ENCODE assay signal across 35 mouse cellular contexts in the genomic region with DNA sequence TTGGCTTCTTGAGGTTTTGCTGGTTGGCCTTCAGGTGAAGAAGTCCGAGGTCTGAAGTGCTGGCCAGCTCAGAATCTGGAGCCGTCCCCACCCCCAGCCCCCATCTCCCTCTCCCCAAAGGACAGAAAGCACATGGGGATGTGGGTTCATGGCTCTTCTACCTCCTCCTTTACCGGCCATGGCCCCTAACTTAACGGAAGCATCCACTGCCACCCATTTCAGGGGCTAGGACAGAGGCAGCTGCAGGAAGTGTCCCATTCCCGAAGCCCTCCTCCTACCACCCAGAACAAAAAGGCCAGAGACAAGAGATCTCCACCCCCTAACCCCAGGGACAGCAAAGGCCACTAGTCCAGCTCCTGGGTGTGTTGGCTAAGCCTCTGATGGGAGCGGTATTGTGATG. TPM values are rescaled to one million over a fixed set of nuclear protein-coding genes. Genes with fewer than 3 reads are reported as not detected.
A peak's percentile ranks its signal among the peaks of the same experiment; 100 is the strongest.
DNase-seq lines count a peak whose midpoint lies in the region; ATAC-seq lines count a peak whose summit lies in the region.
"Had no signal": no experiment of that assay in that cellular context is flagged by ENCODE, and none has a peak within 500 bp of the region (broad histone marks: within the 10 kb centered on the region; RNA-seq: fewer than 3 reads in every experiment).

No protein-coding gene starts in this region.

- H3K27ac ChIP-seq in hindbrain, embryonic 11.5 days (ENCODE audit: low read depth, low read length) = no peak overlapping the region
- no peak overlapping the region for H3K27ac ChIP-seq in hindbrain, embryonic 14.5 days
- H3K27ac ChIP-seq in midbrain, embryonic 11.5 days (ENCODE audit: low read depth, low read length) = peak overlapping the region; percentile 27; the same call in 1 of the 2 replicates
- peak overlapping the region; percentile 41 for H3K27ac ChIP-seq in midbrain, embryonic 16.5 days (ENCODE audit: low read length)
- H3K27ac ChIP-seq: embryonic facial prominence, embryonic 10.5 days; embryonic facial prominence, embryonic 15.5 days; intestine, embryonic 15.5 days; liver, embryonic 12.5 days; neural tube, embryonic 13.5 days; stomach, embryonic 15.5 days had no signal

- intact Hi-C loops in gastrocnemius, postnatal 36 days (cut with DNase I) = loop anchor here (2.0 kb wide), 1 partner anchor 33 kb away; no protein-coding TSS in a partner anchor

- WGBS in hindbrain, embryonic 11.5 days = under 1% methylated on average over 6 of the region's 6 CpGs
- WGBS in hindbrain, embryonic 14.5 days = 3% methylated on average over 6 of the region's 6 CpGs
- WGBS in midbrain, embryonic 11.5 days = 2% methylated on average over 6 of the region's 6 CpGs
- WGBS in midbrain, embryonic 16.5 days = 7% methylated on average over 6 of the region's 6 CpGs

- peaks cover 86% of the 10 kb centered on the region for H3K27me3 ChIP-seq in hindbrain, embryonic 11.5 days (ENCODE audit: control insufficient read depth, insufficient read depth, low read length)
- peaks cover 95% of the 10 kb centered on the region for H3K27me3 ChIP-seq in hindbrain, embryonic 14.5 days (ENCODE audit: control insufficient read depth, insufficient read depth, low read length)
- H3K27me3 ChIP-seq in midbrain, embryonic 11.5 days (ENCODE audit: control insufficient read depth, insufficient read depth, low read length) = peaks cover 87% of the 10 kb centered on the region
- H3K27me3 ChIP-seq in midbrain, embryonic 16.5 days (ENCODE audit: control insufficient read depth, insufficient read depth, low read depth, low read length) = peaks cover 70% of the 10 kb centered on the region

- H3K9ac ChIP-seq in hindbrain, embryonic 11.5 days (ENCODE audit: low read depth, low read length) = no peak overlapping the region
- H3K9ac ChIP-seq in hindbrain, embryonic 14.5 days = peak overlapping the region; percentile 24; the same call in 1 of the 2 replicates
- H3K9ac ChIP-seq in midbrain, embryonic 11.5 days (ENCODE audit: low read length) = peak overlapping the region; percentile 3
- H3K9ac ChIP-seq in midbrain, embryonic 16.5 days (ENCODE audit: low read depth, low read length) = no peak overlapping the region
- H3K9ac ChIP-seq: embryonic facial prominence, embryonic 15.5 days; heart, embryonic 12.5 days; intestine, embryonic 15.5 days; liver, embryonic 12.5 days; liver, postnatal 0 days; neural tube, embryonic 13.5 days; stomach, embryonic 15.5 days had no signal

- peak overlapping the region; percentile 18 for H3K4me2 ChIP-seq in hindbrain, embryonic 11.5 days (replicated peaks; ENCODE audit: low read depth, low read length)
- H3K4me2 ChIP-seq in hindbrain, embryonic 14.5 days (replicated peaks) = peak overlapping the region; percentile 56
- peak overlapping the region; percentile 82 for H3K4me2 ChIP-seq in midbrain, embryonic 11.5 days
- H3K4me2 ChIP-seq in midbrain, embryonic 16.5 days (ENCODE audit: low read length) = peak overlapping the region; percentile 41
- H3K4me2 ChIP-seq: embryonic facial prominence, embryonic 15.5 days; heart, embryonic 12.5 days; intestine, embryonic 15.5 days; liver, embryonic 12.5 days; neural tube, embryonic 13.5 days; stomach, embryonic 15.5 days had no signal

- no peak for DNase-seq in hindbrain, embryonic 11.5 days (ENCODE audit: low spot score)
- no peak for DNase-seq in hindbrain, embryonic 14.5 days (ENCODE audit: low spot score)
- DNase-seq in midbrain, embryonic 11.5 days (ENCODE audit: low spot score, missing footprints) = peak; percentile 95
- no peak for DNase-seq in gastrocnemius, postnatal 36 days
- DNase-seq in kidney, postnatal 10 days = no peak
- DNase-seq: adrenal gland, adult 2 months; adrenal gland, postnatal 36 days; cerebellum, adult 2 months; cerebellum, postnatal 14 days; gastrocnemius, postnatal 14 days; heart, adult 18-20 months; kidney, adult 2 months; kidney, postnatal 4 days; layer of hippocampus, postnatal 36 days; left cerebral cortex, postnatal 4 days; liver, postnatal 0 days; lung, postnatal 36 days; thymus, postnatal 14 days had no signal

- peaks cover 2% of the 10 kb centered on the region; the same call in 1 of the 2 replicates for H3K4me1 ChIP-seq in hindbrain, embryonic 11.5 days (replicated peaks; ENCODE audit: control insufficient read depth, insufficient read depth, low read length)
- no peaks in the 10 kb centered on the region for H3K4me1 ChIP-seq in hindbrain, embryonic 14.5 days (replicated peaks; ENCODE audit: control insufficient read depth, insufficient read depth, low read length)
- no peaks in the 10 kb centered on the region; the same call in 1 of the 2 replicates for H3K4me1 ChIP-seq in midbrain, embryonic 11.5 days (ENCODE audit: control insufficient read depth, insufficient read depth, low read length)
- peaks cover 5% of the 10 kb centered on the region; the same call in 1 of the 2 replicates for H3K4me1 ChIP-seq in midbrain, embryonic 16.5 days (ENCODE audit: control insufficient read depth, insufficient read depth, low read length)
- H3K4me1 ChIP-seq: intestine, embryonic 15.5 days; liver, embryonic 12.5 days had no signal

- ATAC-seq in hindbrain, embryonic 11.5 days (ENCODE audit: low FRiP score) = no peak
- ATAC-seq in hindbrain, embryonic 14.5 days (ENCODE audit: low FRiP score) = no peak
- ATAC-seq in midbrain, embryonic 11.5 days (ENCODE audit: low FRiP score) = no peak
- no peak for ATAC-seq in midbrain, embryonic 16.5 days
- no peak for ATAC-seq in megakaryocyte, adult 5-6 weeks (ENCODE audit: poor library complexity, severe bottlenecking)
- ATAC-seq: CD4-positive, CD25-positive, alpha-beta regulatory T cell, adult 4 months; forebrain, embryonic 14.5 days; intestine, embryonic 15.5 days; liver, embryonic 12.5 days; liver, postnatal 0 days had no signal

- H3K9me3 ChIP-seq in hindbrain, embryonic 11.5 days (ENCODE audit: control insufficient read depth, low read length) = no peaks in the 10 kb centered on the region
- H3K9me3 ChIP-seq in hindbrain, embryonic 14.5 days (ENCODE audit: control insufficient read depth, low read length) = no peaks in the 10 kb centered on the region
- H3K9me3 ChIP-seq in midbrain, embryonic 11.5 days (ENCODE audit: control insufficient read depth, low read length) = no peaks in the 10 kb centered on the region
- no peaks in the 10 kb centered on the region for H3K9me3 ChIP-seq in midbrain, embryonic 16.5 days (replicated peaks; ENCODE audit: control insufficient read depth, low read length, poor library complexity, severe bottlenecking)
- H3K9me3 ChIP-seq: embryonic facial prominence, embryonic 10.5 days; embryonic facial prominence, embryonic 15.5 days; heart, embryonic 12.5 days; intestine, embryonic 15.5 days; liver, embryonic 12.5 days; neural tube, embryonic 13.5 days; stomach, embryonic 15.5 days had no signal

- no peaks in the 10 kb centered on the region for H3K36me3 ChIP-seq in hindbrain, embryonic 11.5 days (ENCODE audit: control insufficient read depth, insufficient read depth, low read length)
- no peaks in the 10 kb centered on the region for H3K36me3 ChIP-seq in hindbrain, embryonic 14.5 days (replicated peaks; ENCODE audit: control insufficient read depth, insufficient read depth)
- no peaks in the 10 kb centered on the region for H3K36me3 ChIP-seq in midbrain, embryonic 11.5 days (ENCODE audit: control insufficient read depth, insufficient read depth, low read length)
- no peaks in the 10 kb centered on the region for H3K36me3 ChIP-seq in midbrain, embryonic 16.5 days (ENCODE audit: control insufficient read depth, insufficient read depth, low read length)
- H3K36me3 ChIP-seq: embryonic facial prominence, embryonic 10.5 days; embryonic facial prominence, embryonic 15.5 days; heart, embryonic 12.5 days; intestine, embryonic 15.5 days; liver, embryonic 12.5 days; neural tube, embryonic 13.5 days; stomach, embryonic 15.5 days had no signal

- H3K4me3 ChIP-seq in hindbrain, embryonic 11.5 days (ENCODE audit: low read depth, low read length) = no peak overlapping the region; the same call in 1 of the 2 replicates
- H3K4me3 ChIP-seq in hindbrain, embryonic 14.5 days (replicated peaks; ENCODE audit: low read length) = peak overlapping the region; percentile 39
- H3K4me3 ChIP-seq in midbrain, embryonic 11.5 days (ENCODE audit: low read depth, low read length) = peak overlapping the region; percentile 9
- H3K4me3 ChIP-seq in midbrain, embryonic 16.5 days (ENCODE audit: low read depth, low read length) = peak overlapping the region; percentile 6; the same call in 1 of the 2 replicates
- H3K4me3 ChIP-seq: embryonic facial prominence, embryonic 10.5 days; embryonic facial prominence, embryonic 15.5 days; heart, embryonic 12.5 days; intestine, embryonic 15.5 days; liver, embryonic 12.5 days; neural tube, embryonic 13.5 days; stomach, embryonic 15.5 days had no signal

RNA-seq across cellular contexts. Expression of a gene that starts 7.4 kb away (rescaled TPM):
- polyA plus RNA-seq in hindbrain, embryonic 11.5 days (2014; fragmentation: Nextera tagmentation; extraction: Ambion mirVana) = 5.2 and 6.9 TPM in 2 replicates
- 2.7 and 6.2 TPM in 2 replicates for polyA plus RNA-seq in hindbrain, embryonic 14.5 days (2014; fragmentation: Nextera tagmentation; extraction: Ambion mirVana)
- polyA plus RNA-seq in midbrain, embryonic 11.5 days (2014; fragmentation: Nextera tagmentation; extraction: Ambion mirVana) = 6.5 and 8.2 TPM in 2 replicates
- polyA plus RNA-seq in midbrain, embryonic 16.5 days (2015; fragmentation: Nextera tagmentation; extraction: Ambion mirVana) = 5.9 and 7.6 TPM in 2 replicates
- 1 to 10 TPM; 6.8 to 7.4 TPM for total RNA-seq in gastrocnemius, postnatal 36 days (2021)
- total RNA-seq in megakaryocyte, adult 5-6 weeks (2015) = not detected in 2 replicates
- total RNA-seq in megakaryocyte, adult 5-6 weeks (2017) = not detected in 2 replicates
- total RNA-seq: adrenal gland, adult 2 months; heart, adult 18-20 months; hematopoietic stem cell, adult 5-6 weeks; layer of hippocampus, adult 8-10 months; layer of hippocampus, postnatal 36 days; megakaryocyte-erythroid progenitor cell, adult 5-6 weeks had no signal
- polyA plus RNA-seq: CD4-positive, CD25-positive, alpha-beta regulatory T cell, adult 4 months; cortical plate, adult 2 months; forebrain, embryonic 14.5 days; heart, postnatal 0 days; intestine, embryonic 15.5 days; liver, postnatal 0 days; urinary bladder, adult 2 months had no signal

Comparison
In these comparisons a context has a peak if more than half of its experiments do, and no peak if none do; other contexts are left out.
1. H3K9ac ChIP-seq: peak in hindbrain, embryonic 14.5 days (single experiment) and midbrain, embryonic 11.5 days (single experiment); none in hindbrain, embryonic 11.5 days (single experiment) and midbrain, embryonic 16.5 days (single experiment).
2. H3K27ac ChIP-seq: peak in midbrain, embryonic 11.5 days (single experiment) and midbrain, embryonic 16.5 days (single experiment); none in hindbrain, embryonic 11.5 days (single experiment) and hindbrain, embryonic 14.5 days (single experiment).
3. H3K4me2 ChIP-seq: peak in every context shown above with its lines; median percentile 82 in midbrain, embryonic 11.5 days; 56 in hindbrain, embryonic 14.5 days; 41 in midbrain, embryonic 16.5 days; 18 in hindbrain, embryonic 11.5 days.